Mouse (Mus musculus): ENCODE results near the gene Ahsg.
"Not testable (repeated sequence)": the region's sequence is repeated elsewhere in the genome, so short reads cannot be mapped to it uniquely, and the experiment has no call there.

Gene Ahsg

DNA sequence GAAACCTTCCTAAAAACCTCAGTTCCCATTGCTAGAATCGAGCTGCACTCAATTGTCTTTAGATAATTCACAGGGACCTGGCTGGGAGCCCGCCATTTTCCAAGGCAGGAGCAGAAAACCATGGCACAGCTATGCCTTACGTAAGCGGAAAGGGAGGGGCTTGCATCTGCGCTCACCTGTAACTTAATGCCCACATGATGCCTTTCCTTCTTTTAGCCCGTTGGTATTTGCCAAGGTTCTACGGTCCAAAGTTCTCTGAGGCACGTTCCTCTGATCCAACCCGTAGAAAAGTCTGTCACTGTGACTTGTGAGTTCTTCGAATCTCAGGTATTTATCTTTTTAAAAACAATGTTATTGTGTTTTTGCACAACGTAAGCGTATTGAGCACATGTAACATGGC is 46.6 kb downstream of the Ahsg start:
- no peak for DNase-seq (ENCODE audit: extremely low read depth, insufficient read length, low spot score)

DNA sequence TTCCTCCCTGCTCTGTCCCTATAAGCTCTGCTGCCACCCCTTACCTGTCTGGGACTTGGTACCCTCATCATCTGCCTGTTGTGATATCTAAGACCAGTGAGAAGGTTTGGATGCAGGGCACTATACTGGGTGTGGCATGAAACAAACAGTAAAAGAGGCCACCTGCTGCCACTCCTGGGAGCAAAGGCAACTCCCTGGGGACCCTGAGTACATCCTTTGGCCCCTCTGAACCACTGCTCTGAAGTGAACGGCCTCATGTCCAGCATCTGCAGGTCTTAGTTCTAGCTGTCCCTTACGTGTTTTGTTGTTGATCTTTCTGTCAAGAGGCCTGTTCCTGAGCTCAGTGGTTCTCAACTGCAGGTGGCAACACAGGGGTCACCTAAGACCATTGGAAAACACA is 47.5 kb downstream of the Ahsg start:
- DNase-seq (ENCODE audit: extremely low read depth, insufficient read length, low spot score) = no peak

DNA sequence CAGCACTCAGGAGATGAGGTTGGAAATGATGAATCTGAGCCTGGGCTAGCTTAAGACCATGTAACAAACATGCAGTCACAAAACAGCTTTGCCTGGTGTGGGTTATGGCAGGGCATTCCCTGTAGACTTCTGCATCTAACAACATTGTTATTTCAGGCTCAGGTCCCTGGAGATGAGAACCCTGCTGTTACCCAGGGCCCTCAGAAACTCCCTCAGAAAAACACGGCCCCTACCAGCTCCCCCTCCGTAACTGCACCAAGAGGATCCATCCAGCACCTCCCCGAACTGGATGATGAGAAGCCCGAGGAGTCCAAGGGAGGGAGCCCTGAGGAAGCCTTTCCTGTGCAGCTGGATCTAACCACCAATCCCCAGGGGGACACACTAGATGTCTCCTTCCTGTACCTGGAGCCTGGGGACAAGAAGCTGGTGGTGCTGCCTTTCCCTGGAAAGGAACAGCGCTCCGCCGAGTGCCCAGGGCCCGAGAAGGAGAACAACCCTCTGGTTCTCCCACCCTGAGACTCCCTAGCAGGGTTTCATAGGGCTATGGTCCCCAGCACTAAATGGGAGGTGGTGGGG is 48.1 kb downstream of the Ahsg start:
- no peak for DNase-seq (ENCODE audit: extremely low read depth, insufficient read length, low spot score)

DNA sequence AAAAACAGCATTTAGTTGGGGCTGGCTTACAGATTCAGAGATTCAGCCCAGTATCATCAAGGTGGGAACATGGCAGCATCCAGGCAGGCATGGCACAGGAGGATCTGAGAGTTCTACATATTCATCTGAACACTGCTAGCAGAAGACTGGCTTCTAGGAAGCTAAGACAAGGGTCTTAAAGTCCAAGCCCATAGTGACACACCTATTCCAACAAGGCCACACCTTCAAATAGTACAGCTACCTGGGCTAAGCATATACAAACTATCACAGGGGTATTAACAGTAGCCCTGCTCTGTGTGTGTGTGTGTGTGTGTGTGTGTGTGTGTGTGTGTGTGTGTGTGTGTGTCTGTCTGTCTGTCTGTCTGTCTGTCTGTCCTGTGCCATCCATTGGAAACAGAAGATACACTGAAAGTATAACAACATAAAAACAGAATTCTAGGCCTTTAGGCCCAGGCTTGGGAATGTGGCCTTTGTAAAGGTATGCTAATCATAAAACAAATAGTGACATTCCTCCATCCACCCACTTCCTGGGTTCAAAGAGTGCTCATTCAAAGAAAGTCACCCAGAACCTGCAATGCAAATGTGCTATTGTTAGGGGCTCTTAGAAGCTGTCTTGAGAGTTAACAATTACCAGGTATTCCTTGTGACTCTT is 50.9 kb downstream of the Ahsg start:
- not testable (repeated sequence) for DNase-seq (ENCODE audit: extremely low read depth, insufficient read length, low spot score)

DNA sequence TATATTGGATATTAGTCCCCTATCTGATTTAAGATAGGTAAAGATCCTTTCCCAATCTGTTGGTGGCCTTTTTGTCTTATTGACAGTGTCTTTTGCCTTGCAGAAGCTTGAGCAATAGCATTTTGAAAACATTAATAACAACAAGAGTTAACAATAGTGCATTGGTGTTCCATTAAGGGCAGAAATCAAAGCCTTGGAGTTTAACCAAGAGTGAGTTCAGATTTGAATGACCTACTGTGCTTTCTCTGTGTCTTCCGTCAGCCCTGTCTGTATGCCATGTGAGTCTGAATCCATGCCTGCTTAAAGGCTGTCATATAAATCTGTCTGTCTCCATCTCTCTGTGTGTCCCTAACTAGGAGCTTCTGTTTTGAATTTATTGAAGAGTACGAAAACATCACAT is 56.3 kb downstream of the Ahsg start:
- no peak for DNase-seq (ENCODE audit: extremely low read depth, insufficient read length, low spot score)

Data from 3134 (cell line).